Mouse (Mus musculus): Measurements from ENCODE around the gene Snd1.

Snd1 gene

GRCm38 (mm10) chr6:28705384-28706107, 230.6 kb downstream of the Snd1 start:
- no peak for DNase-seq (ENCODE audit: low read depth, low spot score)

GRCm38 (mm10) chr6:28706108-28706975, 231.4 kb downstream of the Snd1 start:
- DNase-seq (ENCODE audit: low read depth, low spot score): no peak

- no peak for DNase-seq (ENCODE audit: low read depth, low spot score)
These were observed 232.1 kb downstream of the Snd1 start for GRCm38 (mm10) chr6:28706976-28707592.

GRCm38 (mm10) chr6:28710035-28710434, 235.1 kb downstream of the Snd1 start:
- no peak for DNase-seq (ENCODE audit: low read depth, low spot score)

- DNase-seq (ENCODE audit: low read depth, low spot score): no peak
These were observed 242.4 kb downstream of the Snd1 start for GRCm38 (mm10) chr6:28717203-28717844.

GRCm38 (mm10) chr6:28717845-28718237, 242.9 kb downstream of the Snd1 start:
- no peak for DNase-seq (ENCODE audit: low read depth, low spot score)

GRCm38 (mm10) chr6:28720391-28721171, 245.6 kb downstream of the Snd1 start:
- DNase-seq (ENCODE audit: low read depth, low spot score): no peak

- no peak for DNase-seq (ENCODE audit: low read depth, low spot score)
These were observed 248.1 kb downstream of the Snd1 start for GRCm38 (mm10) chr6:28723059-28723458.

- DNase-seq (ENCODE audit: low read depth, low spot score): no peak
These were observed 249.8 kb downstream of the Snd1 start for GRCm38 (mm10) chr6:28724776-28725175.

GRCm38 (mm10) chr6:28729236-28729635, 254.3 kb downstream of the Snd1 start:
- DNase-seq (ENCODE audit: low read depth, low spot score): no peak

GRCm38 (mm10) chr6:28729649-28730048, 254.7 kb downstream of the Snd1 start:
- DNase-seq (ENCODE audit: low read depth, low spot score): no peak

GRCm38 (mm10) chr6:28731246-28731645, 256.3 kb downstream of the Snd1 start:
- no peak for DNase-seq (ENCODE audit: low read depth, low spot score)

GRCm38 (mm10) chr6:28733884-28734647, 259.1 kb downstream of the Snd1 start:
- DNase-seq (ENCODE audit: low read depth, low spot score): no peak

GRCm38 (mm10) chr6:28735116-28735515, 260.2 kb downstream of the Snd1 start:
- DNase-seq (ENCODE audit: low read depth, low spot score): no peak

- DNase-seq (ENCODE audit: low read depth, low spot score): no peak
These were observed 261.7 kb downstream of the Snd1 start for GRCm38 (mm10) chr6:28736665-28737064.

- DNase-seq (ENCODE audit: low read depth, low spot score): no peak
These were observed 262.7 kb downstream of the Snd1 start for GRCm38 (mm10) chr6:28737601-28738000.

GRCm38 (mm10) chr6:28743586-28743985, 268.6 kb downstream of the Snd1 start:
- no peak for DNase-seq (ENCODE audit: low read depth, low spot score)

- no peak for DNase-seq (ENCODE audit: low read depth, low spot score)
These were observed 270.9 kb downstream of the Snd1 start for GRCm38 (mm10) chr6:28745864-28746263.

- no peak for DNase-seq (ENCODE audit: low read depth, low spot score)
These were observed 272.1 kb downstream of the Snd1 start for GRCm38 (mm10) chr6:28747025-28747424.

GRCm38 (mm10) chr6:28747931-28748670, 273.2 kb downstream of the Snd1 start:
- DNase-seq (ENCODE audit: low read depth, low spot score): no peak
